Mouse (Mus musculus): ENCODE results near the gene Kifc5b.

GRCm38 (mm10) chr17:26941841-26942570 lies 25.1 kb downstream of the Kifc5b start:
- TF ChIP-seq POLR2A (IDR thresholded peaks at IDR 0.05; ENCODE audit: borderline replicate concordance, low read depth, low read length) (no peak), CTCF (IDR thresholded peaks at IDR 0.05; ENCODE audit: low read depth, low read length) (no peak)
